Mouse (Mus musculus): ENCODE data around the gene Trabd2b. TPM values are rescaled to one million over a fixed set of nuclear protein-coding genes. Genes with fewer than 3 reads are reported as not detected.

Trabd2b gene
- total and polyA plus RNA-seq, 3 experiments, result not detected

DNA sequence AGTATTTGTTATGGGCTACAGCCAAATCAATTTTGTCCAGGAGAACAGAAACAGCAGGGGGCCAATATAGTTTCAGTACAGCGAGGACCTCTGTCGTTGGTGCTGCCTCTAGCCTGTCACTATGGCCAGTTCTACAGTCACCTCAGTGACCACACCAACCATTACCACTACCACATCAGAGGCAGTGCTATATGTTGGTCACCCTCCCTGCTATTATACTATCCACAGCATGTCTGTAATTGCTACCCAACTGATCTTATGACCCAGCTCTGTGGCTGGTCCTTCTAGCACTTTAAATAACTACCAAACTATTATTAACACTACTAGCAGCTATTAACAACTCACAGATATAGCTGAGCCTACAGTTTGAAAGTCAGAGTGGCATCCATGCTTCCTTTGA is 87.5 kb downstream of the Trabd2b start:
- H3K4me1 ChIP-seq (ENCODE audit: control insufficient read depth in 1 of 2, insufficient read depth in 2 of 2, low read length in 2 of 2), result no peaks in the 10 kb centered on the region
- H3K79me2 ChIP-seq (ENCODE audit: control insufficient read depth, insufficient read depth, low read length, poor library complexity), result no peaks in the 10 kb centered on the region
- no peaks in the 10 kb centered on the region for H3K27me3 ChIP-seq (ENCODE audit: control insufficient read depth in 1 of 2, insufficient read depth in 2 of 2, low read length in 2 of 2)
- no peak overlapping the region for H3K9ac ChIP-seq (ENCODE audit: control insufficient read depth, low read depth, low read length, poor library complexity, severe bottlenecking)
- no peak overlapping the region for H3K27ac ChIP-seq (ENCODE audit: control insufficient read depth, low read depth, low read length)
- TF ChIP-seq ZC3H11A (IDR thresholded peaks at IDR 0.05; ENCODE audit: low read depth, low read length) (no peak), POLR2AphosphoS5 (IDR thresholded peaks at IDR 0.05; ENCODE audit: borderline replicate concordance, low read depth, low read length) (no peak), SMC3 (IDR thresholded peaks at IDR 0.05; ENCODE audit: low read depth, low read length) (no peak), MAFK (IDR thresholded peaks at IDR 0.05; ENCODE audit: borderline replicate concordance, low read depth, low read length) (no peak), GABPA (IDR thresholded peaks at IDR 0.05; ENCODE audit: low read depth, low read length) (no peak), CHD1 (IDR thresholded peaks at IDR 0.05; ENCODE audit: low read depth, low read length) (no peak), TAL1 (IDR thresholded peaks at IDR 0.05; ENCODE audit: low read length) (no peak), USF1 (IDR thresholded peaks at IDR 0.05; ENCODE audit: low read depth, low read length) (no peak), SIN3A (IDR thresholded peaks at IDR 0.05; ENCODE audit: low read length) (no peak), MYC (IDR thresholded peaks at IDR 0.05; ENCODE audit: low read depth, low read length) (no peak), RAD21 (IDR thresholded peaks at IDR 0.05; ENCODE audit: low read depth, low read length) (no peak), NELFE (IDR thresholded peaks at IDR 0.05; ENCODE audit: low read depth, low read length) (no peak), ZNF384 (IDR thresholded peaks at IDR 0.05; ENCODE audit: low read depth, low read length) (no peak), CHD2 (IDR thresholded peaks at IDR 0.05; ENCODE audit: low read length) (no peak), ELF1 (IDR thresholded peaks at IDR 0.05; ENCODE audit: low read depth, low read length) (no peak), UBTF (IDR thresholded peaks at IDR 0.05; ENCODE audit: borderline replicate concordance, insufficient read depth, low read depth, low read length) (no peak), HCFC1 (IDR thresholded peaks at IDR 0.05; ENCODE audit: low read depth, low read length) (no peak), CTCF (IDR thresholded peaks at IDR 0.05 in 2 of 3, conservative IDR thresholded peaks at IDR 0.05 in 1 of 3; ENCODE audit: control insufficient read depth in 1 of 3, insufficient read depth in 1 of 3, low read depth in 2 of 3, low read length in 3 of 3, poor library complexity in 1 of 3, severe bottlenecking in 1 of 3) (no peak)
- no peaks in the 10 kb centered on the region for H3K9me3 ChIP-seq (replicated peaks; ENCODE audit: insufficient read depth, low read length)
- no peak for DNase-seq (ENCODE audit: low read depth, low spot score)
- no peaks in the 10 kb centered on the region for H3K36me3 ChIP-seq (ENCODE audit: control insufficient read depth in 1 of 2, insufficient read depth in 2 of 2, low read length in 2 of 2)
- no peak overlapping the region for H3K4me3 ChIP-seq (ENCODE audit: control insufficient read depth in 1 of 2, insufficient read depth in 1 of 2, low read depth in 2 of 2, low read length in 2 of 2)

GRCm38 (mm10) chr4:114495688-114496426 is 89.3 kb downstream of the Trabd2b start:
- no peak for TF ChIP-seq TBP (IDR thresholded peaks at IDR 0.05; ENCODE audit: low read depth, low read length)
- Histone ChIP-seq H3K4me3 (ENCODE audit: control insufficient read depth in 1 of 2, insufficient read depth in 1 of 2, low read depth in 2 of 2, low read length in 2 of 2) (no peak overlapping the region), H3K79me2 (ENCODE audit: control insufficient read depth, insufficient read depth, low read length, poor library complexity) (no peaks in the 10 kb centered on the region), H3K9ac (ENCODE audit: control insufficient read depth, low read depth, low read length, poor library complexity, severe bottlenecking) (no peak overlapping the region), H3K36me3 (ENCODE audit: control insufficient read depth in 1 of 2, insufficient read depth in 2 of 2, low read length in 2 of 2) (no peaks in the 10 kb centered on the region), H3K9me3 (replicated peaks; ENCODE audit: insufficient read depth, low read length) (no peaks in the 10 kb centered on the region), H3K27ac (ENCODE audit: control insufficient read depth, low read depth, low read length) (no peak overlapping the region), H3K4me1 (ENCODE audit: control insufficient read depth in 1 of 2, insufficient read depth in 2 of 2, low read length in 2 of 2) (no peaks in the 10 kb centered on the region), H3K27me3 (ENCODE audit: control insufficient read depth in 1 of 2, insufficient read depth in 2 of 2, low read length in 2 of 2) (no peaks in the 10 kb centered on the region)
- no peak for DNase-seq (ENCODE audit: low read depth, low spot score)
